8 mouse cellular contexts compared by ENCODE assay signal in the genomic region with DNA sequence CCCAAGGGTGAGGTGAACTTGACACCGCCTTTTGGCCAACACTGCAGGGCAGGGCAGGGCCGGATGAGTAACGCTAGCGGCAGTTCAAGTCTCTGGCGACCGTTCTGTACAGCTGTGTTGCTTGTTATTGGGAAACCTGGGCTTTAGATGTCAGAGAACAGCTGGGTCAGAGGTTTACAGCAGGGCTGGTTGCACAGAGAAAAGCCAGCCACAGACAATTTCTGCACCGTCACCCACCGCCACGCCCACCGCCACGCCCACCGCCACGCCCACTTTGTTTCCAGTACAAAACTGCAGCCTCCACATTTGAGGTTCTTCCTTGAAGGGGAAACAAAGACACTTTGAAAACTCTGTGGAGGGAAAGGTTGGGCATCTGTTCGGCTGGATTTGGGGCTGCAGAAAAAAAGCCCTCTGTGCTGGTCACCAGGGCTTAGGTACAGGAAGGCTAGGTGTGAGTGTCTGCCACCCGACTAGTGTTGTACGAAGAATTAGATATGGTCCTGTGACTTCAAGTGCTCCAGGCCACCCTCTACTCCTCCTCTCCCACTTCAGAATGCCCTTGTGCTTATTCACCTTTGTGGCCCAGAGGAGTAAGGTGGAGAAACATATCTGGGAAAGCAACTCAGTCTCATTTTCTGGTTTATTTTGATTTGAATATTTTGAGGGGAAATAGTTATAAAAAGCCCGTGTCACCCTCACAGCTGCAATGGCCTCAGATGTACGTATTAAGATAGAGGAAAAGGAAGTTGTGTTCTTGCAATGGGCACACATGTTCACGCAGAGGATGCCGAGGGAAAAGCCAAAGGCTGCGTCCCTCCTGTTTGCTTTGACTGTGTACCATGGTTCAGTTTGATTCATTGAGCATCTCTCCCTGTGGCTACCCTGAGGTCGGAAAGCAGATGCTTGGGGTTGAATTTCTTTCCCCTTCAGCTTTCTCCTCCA.
DNase-seq lines count a peak whose midpoint lies in the region.

No protein-coding gene starts in this region.

- 0 out of 2 replicates have a peak overlapping the region, but pooled peaks have one; percentile 23 for H3K27ac ChIP-seq in midbrain, embryonic 10.5 days (replicated peaks)

- H3K36me3 ChIP-seq in midbrain, embryonic 10.5 days, result no peaks in the 10 kb centered on the region
- no peaks in the 10 kb centered on the region for H3K36me3 ChIP-seq in splenic B cell, adult 2 months (ENCODE audit: control insufficient read depth, insufficient read depth, low read length, poor library complexity, severe bottlenecking)

- intact Hi-C loops in heart, postnatal 10 days (cut with DNase I), result loop anchor here (5.0 kb wide), 1 partner anchor 54 kb away; no protein-coding TSS in a partner anchor

- peak overlapping the region; percentile 44 for H3K4me3 ChIP-seq in midbrain, embryonic 10.5 days

- peaks cover 18% of the 10 kb centered on the region for H3K4me1 ChIP-seq in midbrain, embryonic 10.5 days

- peaks cover 16% of the 10 kb centered on the region; the same call in 1 of the 2 replicates for H3K27me3 ChIP-seq in midbrain, embryonic 10.5 days (ENCODE audit: low read depth, poor library complexity, severe bottlenecking)
- no peaks in the 10 kb centered on the region for H3K27me3 ChIP-seq in splenic B cell, adult 2 months (ENCODE audit: control insufficient read depth, insufficient read depth, low read length, poor library complexity, severe bottlenecking)

- WGBS in midbrain, embryonic 10.5 days, result 41% methylated on average over 22 of the region's 22 CpGs

- DNase-seq in retina, embryonic 14.5 days (ENCODE audit: low spot score), result peak; percentile 54
- DNase-seq in retina, postnatal 1 day, result no peak
- peak; percentile 69 for DNase-seq in fibroblast of lung, adult 2 months (ENCODE audit: low read depth)
- peak; percentile 79 to 84 for DNase-seq in heart, postnatal 10 days
- DNase-seq in kidney, postnatal 4 days, result peak; percentile 91 to 92
- peak; percentile 79 for DNase-seq in midbrain, embryonic 10.5 days (ENCODE audit: low spot score)
- peak; percentile 63 for DNase-seq in splenic B cell, adult 2 months (ENCODE audit: low read depth, low spot score)
- no peak for DNase-seq in layer of hippocampus, adult 9-11 months

- no peaks in the 10 kb centered on the region for H3K9me3 ChIP-seq in midbrain, embryonic 10.5 days (replicated peaks)

Comparison
In these comparisons a context has a peak if more than half of its experiments do, and no peak if none do; other contexts are left out.
1. DNase-seq: peak in retina, embryonic 14.5 days (single experiment), fibroblast of lung, adult 2 months (single experiment), heart, postnatal 10 days (2 of 2), kidney, postnatal 4 days (2 of 2), midbrain, embryonic 10.5 days (single experiment) and splenic B cell, adult 2 months (single experiment); none in retina, postnatal 1 day (single experiment) and layer of hippocampus, adult 9-11 months (single experiment).